Mouse (Mus musculus): ENCODE measurements around the gene Copa.

DNA sequence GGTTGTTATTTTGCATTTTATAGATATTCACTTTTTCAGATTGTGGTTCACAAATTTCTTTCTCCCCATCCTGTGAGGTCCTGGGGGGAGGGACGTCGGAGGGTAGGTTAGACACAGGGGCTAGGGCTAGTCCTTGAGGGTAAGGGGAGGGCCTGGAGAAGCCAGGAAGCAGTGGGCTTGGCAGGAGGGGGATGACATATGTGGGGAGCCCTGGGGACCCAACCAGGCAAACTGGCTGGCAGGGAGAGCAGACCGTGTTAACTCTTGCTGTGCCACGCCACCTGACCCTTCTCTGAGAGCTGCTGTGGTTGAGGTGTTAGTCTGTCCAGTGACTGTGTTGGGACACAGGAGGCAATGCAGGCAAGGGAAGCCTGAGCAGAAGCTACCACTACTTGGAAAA, 21.7 kb upstream of the Copa start:
- TF ChIP-seq CTCF (IDR thresholded peaks at IDR 0.05; ENCODE audit: low read depth) (no peak), EP300 (IDR thresholded peaks at IDR 0.05; ENCODE audit: low read depth) (no peak)

All from liver, postnatal 0 days (tissue).